In genomic region chr17:88625931-88626330, GRCm38 (mm10) we compare ENCODE assay signal across 12 mouse cellular contexts. TPM values are rescaled to one million over a fixed set of nuclear protein-coding genes. Genes with fewer than 3 reads are reported as not detected.
A peak's percentile ranks its signal among the peaks of the same experiment; 100 is the strongest.
DNase-seq lines count a peak whose midpoint lies in the region; ATAC-seq and TF ChIP-seq lines count a peak whose summit lies in the region.
"Had no signal": no experiment of that assay in that cellular context is flagged by ENCODE, and none has a peak within 500 bp of the region (broad histone marks: within the 10 kb centered on the region; RNA-seq: fewer than 3 reads in every experiment).

No protein-coding gene starts in this region.

- DNase-seq in gastrocnemius, adult 2 months = no peak
- no peak for DNase-seq in gastrocnemius, adult 18-20 months (ENCODE audit: low spot score)
- peak; percentile 69 for DNase-seq in lung, postnatal 0 days (ENCODE audit: low spot score)
- DNase-seq in lung, adult 18-20 months = no peak
- DNase-seq in cerebellum, adult 2 months = no peak
- DNase-seq: cerebellum, adult 9-11 months; right cerebral cortex, postnatal 25 days had no signal

- TF ChIP-seq EP300 in lung, postnatal 0 days (IDR thresholded peaks at IDR 0.05) = no peak

- no peaks in the 10 kb centered on the region for H3K9me3 ChIP-seq in lung, postnatal 0 days (ENCODE audit: low read length)
- peaks cover 3% of the 10 kb centered on the region; the same call in 1 of the 2 replicates for H3K9me3 ChIP-seq in heart, embryonic 16.5 days (replicated peaks; ENCODE audit: control insufficient read depth, low read length)

- peaks cover 1% of the 10 kb centered on the region; the same call in 1 of the 2 replicates for H3K36me3 ChIP-seq in lung, postnatal 0 days (ENCODE audit: insufficient read depth, low read length)
- H3K36me3 ChIP-seq in heart, embryonic 16.5 days (ENCODE audit: control insufficient read depth, insufficient read depth) = peaks cover 6% of the 10 kb centered on the region; the same call in 1 of the 2 replicates
- no peaks in the 10 kb centered on the region for H3K36me3 ChIP-seq in small intestine, adult 2 months (ENCODE audit: control insufficient read depth, insufficient read depth, low read length)

- peak overlapping the region; percentile 45 for H3K4me2 ChIP-seq in lung, postnatal 0 days (replicated peaks; ENCODE audit: low read depth, low read length)
- peak overlapping the region; percentile 59 for H3K4me2 ChIP-seq in heart, embryonic 16.5 days (ENCODE audit: low read depth, low read length)
- H3K4me2 ChIP-seq: midbrain, embryonic 11.5 days had no signal

- H3K27ac ChIP-seq in gastrocnemius, adult 2 months = peak overlapping the region; percentile 78
- peak overlapping the region; percentile 97 for H3K27ac ChIP-seq in lung, postnatal 0 days (ENCODE audit: low read length)
- peak overlapping the region; percentile 70 for H3K27ac ChIP-seq in heart, embryonic 16.5 days (ENCODE audit: low read length)
- H3K27ac ChIP-seq in small intestine, adult 2 months (ENCODE audit: insufficient read depth, low read depth, low read length) = peak overlapping the region; percentile 87
- no peak overlapping the region for H3K27ac ChIP-seq in cerebellum, adult 2 months (ENCODE audit: insufficient read depth, low read length)

- peaks cover 38% of the 10 kb centered on the region for H3K4me1 ChIP-seq in lung, postnatal 0 days (ENCODE audit: insufficient read depth, low read depth, low read length)
- peaks cover 56% of the 10 kb centered on the region for H3K4me1 ChIP-seq in heart, embryonic 16.5 days (ENCODE audit: control insufficient read depth, insufficient read depth, low read length)
- peaks cover 31% of the 10 kb centered on the region for H3K4me1 ChIP-seq in small intestine, adult 2 months (ENCODE audit: control insufficient read depth, insufficient read depth, insufficient read length, low read length)
- peaks cover 3% of the 10 kb centered on the region; the same call in 1 of the 2 replicates for H3K4me1 ChIP-seq in cerebellum, adult 2 months (ENCODE audit: control insufficient read depth, insufficient read depth, low read length)

- 30% methylated on average over 7 of the region's 7 CpGs for WGBS in lung, postnatal 0 days
- WGBS in heart, embryonic 16.5 days = 44% methylated on average over 7 of the region's 7 CpGs
- WGBS in small intestine, adult 2 months = 82% methylated on average over 7 of the region's 7 CpGs
- 83% methylated on average over 7 of the region's 7 CpGs for WGBS in cerebellum, adult 2 months

- intact Hi-C loops in gastrocnemius, adult 2 months (cut with DNase I) = no loop called here

- H3K4me3 ChIP-seq in gastrocnemius, adult 2 months = no peak overlapping the region
- H3K4me3 ChIP-seq in lung, postnatal 0 days (ENCODE audit: low read depth, low read length) = 0 out of 2 replicates have a peak overlapping the region, but pooled peaks have one; percentile 19
- H3K4me3 ChIP-seq in heart, embryonic 16.5 days (ENCODE audit: low read length) = no peak overlapping the region
- H3K4me3 ChIP-seq in small intestine, adult 2 months (ENCODE audit: low read depth, low read length) = no peak overlapping the region
- no peak overlapping the region for H3K4me3 ChIP-seq in cerebellum, adult 2 months (replicated peaks; ENCODE audit: insufficient read depth, low read depth, low read length)

- TF ChIP-seq CTCF in gastrocnemius, adult 2 months (IDR thresholded peaks at IDR 0.05) = no peak
- no peak for TF ChIP-seq CTCF in lung, postnatal 0 days (IDR thresholded peaks at IDR 0.05)
- TF ChIP-seq CTCF in small intestine, adult 2 months (IDR thresholded peaks at IDR 0.05; ENCODE audit: extremely low read depth, insufficient read length, insufficient replicate concordance, low read depth, low read length) = no peak
- no peak for TF ChIP-seq CTCF in cerebellum, adult 2 months (IDR thresholded peaks at IDR 0.05; ENCODE audit: borderline replicate concordance, insufficient read depth, low read depth, low read length)

- H3K9ac ChIP-seq in lung, postnatal 0 days (replicated peaks; ENCODE audit: low read depth) = no peak overlapping the region
- H3K9ac ChIP-seq in heart, embryonic 16.5 days (ENCODE audit: low read length) = peak overlapping the region; percentile 45; the same call in 1 of the 2 replicates

- no peak for TF ChIP-seq POLR2A in small intestine, adult 2 months (IDR thresholded peaks at IDR 0.05; ENCODE audit: low read depth, low read length)
- no peak for TF ChIP-seq POLR2A in cerebellum, adult 2 months (IDR thresholded peaks at IDR 0.05; ENCODE audit: borderline replicate concordance, insufficient read depth, low read length)

- no peaks in the 10 kb centered on the region for H3K27me3 ChIP-seq in lung, postnatal 0 days (replicated peaks; ENCODE audit: insufficient read depth, low read length)
- H3K27me3 ChIP-seq in heart, embryonic 16.5 days (ENCODE audit: control insufficient read depth, insufficient read depth, low read length) = no peaks in the 10 kb centered on the region
- H3K27me3 ChIP-seq in small intestine, adult 2 months (ENCODE audit: control insufficient read depth, insufficient read depth, low read length) = no peaks in the 10 kb centered on the region
- no peaks in the 10 kb centered on the region for H3K27me3 ChIP-seq in cerebellum, adult 2 months (ENCODE audit: control insufficient read depth, insufficient read depth, low read length)

- peak; percentile 12; the same call in 1 of the 2 replicates for ATAC-seq in lung, postnatal 0 days
- ATAC-seq in heart, embryonic 16.5 days (replicated peaks; ENCODE audit: extremely low read depth, insufficient read depth, low FRiP score) = no peak
- ATAC-seq in monocyte, adult 5-6 weeks (replicated peaks; ENCODE audit: insufficient number of reproducible peaks, low FRiP score, low TSS enrichment, poor library complexity, severe bottlenecking) = no peak
- ATAC-seq: forebrain, embryonic 16.5 days had no signal

RNA-seq across cellular contexts. Expression of gene Ston1, which starts 28.4 kb away (rescaled TPM):
- total RNA-seq in gastrocnemius, adult 2 months (2021) = 10 to 100 TPM in 1 of 2 experiments, 1 to 10 TPM in 1; 5.4 to 14.2 TPM
- 1 to 10 TPM; 5.1 to 6.2 TPM for total RNA-seq in gastrocnemius, adult 18-20 months (2021)
- 6.4 and 6.9 TPM in 2 replicates for polyA plus RNA-seq in lung, postnatal 0 days (2015; fragmentation: Nextera tagmentation; extraction: Ambion mirVana)
- 4.7 and 5.0 TPM in 2 replicates for polyA plus RNA-seq in heart, embryonic 16.5 days (2015; fragmentation: Nextera tagmentation; extraction: Ambion mirVana)
- 2.3 and 5.4 TPM in 2 replicates for polyA plus RNA-seq in small intestine, adult 2 months (2012; rRNA removed)
- 2.9 and 4.2 TPM in 2 replicates for polyA plus RNA-seq in cerebellum, adult 2 months (2012; rRNA removed)
- total RNA-seq in monocyte, adult 5-6 weeks (2017) = not detected in 3 replicates

RNA-seq across cellular contexts. Expression of gene Gtf2a1l, which starts 42.5 kb away (rescaled TPM):
- total RNA-seq in gastrocnemius, adult 2 months (2021) = not detected
- total RNA-seq in gastrocnemius, adult 18-20 months (2021) = not detected
- 0.15 TPM in 1 of 2 replicates, not detected in the other for polyA plus RNA-seq in lung, postnatal 0 days (2015; fragmentation: Nextera tagmentation; extraction: Ambion mirVana)
- 0.20 and 0.25 TPM in 2 replicates for polyA plus RNA-seq in heart, embryonic 16.5 days (2015; fragmentation: Nextera tagmentation; extraction: Ambion mirVana)
- polyA plus RNA-seq in small intestine, adult 2 months (2012; rRNA removed) = not detected in 2 replicates
- 0.16 TPM in 1 of 2 replicates, not detected in the other for polyA plus RNA-seq in cerebellum, adult 2 months (2012; rRNA removed)
- 2.0 to 2.5 TPM in 2 of 3 replicates, not detected in the other for total RNA-seq in monocyte, adult 5-6 weeks (2017)
